Mouse (Mus musculus) adrenal gland, postnatal 10 days (tissue): ENCODE results near the gene Cacnb3. TPM values are rescaled to one million over a fixed set of nuclear protein-coding genes. Genes with fewer than 3 reads are reported as not detected.

Source experiments
- DNase-seq: peaks from one replicate; pipeline ENCODE4 v3.0.0; 2021; ENCODE audit warnings: mixed read lengths
- total RNA-seq, 2 experiments: library from RNA; stranded (reverse); gene quantifications; 2 replicates each; pipeline ENCODE4 v1.2.3; 2021

Gene Cacnb3
- total RNA-seq, 2 experiments from 2014 or later, result 12.6 to 18.8 TPM

GRCm38 (mm10) chr15:98609331-98610130, 21.1 kb upstream of the Cacnb3 start, which contains the start of gene Adcy6:
TSS of gene Adcy6 (minus strand) at chr15:98610076.
- peak; percentile 88 for DNase-seq

GRCm38 (mm10) chr15:98610131-98610633, 20.5 kb upstream of the Cacnb3 start:
- no peak for DNase-seq

GRCm38 (mm10) chr15:98612229-98612628, 18.4 kb upstream of the Cacnb3 start:
- no peak for DNase-seq

- DNase-seq, result peak; percentile 67
Measured at GRCm38 (mm10) chr15:98614551-98614950, 16.1 kb upstream of the Cacnb3 start.

GRCm38 (mm10) chr15:98614971-98615370, 15.7 kb upstream of the Cacnb3 start:
- DNase-seq, result no peak

GRCm38 (mm10) chr15:98615751-98616150, 14.9 kb upstream of the Cacnb3 start:
- no peak for DNase-seq

GRCm38 (mm10) chr15:98616362-98617175, 14.1 kb upstream of the Cacnb3 start:
- no peak for DNase-seq

- DNase-seq, result peak; percentile 86
Measured at GRCm38 (mm10) chr15:98617176-98617537, 13.5 kb upstream of the Cacnb3 start.

- no peak for DNase-seq
Measured at GRCm38 (mm10) chr15:98622199-98622598, 8.4 kb upstream of the Cacnb3 start.

GRCm38 (mm10) chr15:98622721-98623120, 7.9 kb upstream of the Cacnb3 start:
- no peak for DNase-seq

- no peak for DNase-seq
Measured at GRCm38 (mm10) chr15:98623361-98623821, 7.2 kb upstream of the Cacnb3 start.

- DNase-seq, result no peak
Measured at GRCm38 (mm10) chr15:98626078-98626477, 4.6 kb upstream of the Cacnb3 start.

GRCm38 (mm10) chr15:98626487-98627212, 4.0 kb upstream of the Cacnb3 start:
- DNase-seq, result no peak

- no peak for DNase-seq
Measured at GRCm38 (mm10) chr15:98628589-98629254, 1.9 kb upstream of the Cacnb3 start.

GRCm38 (mm10) chr15:98629464-98629863, 1.2 kb upstream of the Cacnb3 start:
- DNase-seq, result no peak

- DNase-seq, result peak; percentile 83
Measured at GRCm38 (mm10) chr15:98631493-98631892, 853 bp downstream of the Cacnb3 start.

- DNase-seq, result peak; percentile 82
Measured at GRCm38 (mm10) chr15:98632107-98632744, 1.6 kb downstream of the Cacnb3 start.

- no peak for DNase-seq
Measured at GRCm38 (mm10) chr15:98632921-98633320, 2.3 kb downstream of the Cacnb3 start.

- DNase-seq, result no peak
Measured at GRCm38 (mm10) chr15:98633822-98634470, 3.3 kb downstream of the Cacnb3 start.

- peak; percentile 86 for DNase-seq
Measured at GRCm38 (mm10) chr15:98634541-98635081, 4.0 kb downstream of the Cacnb3 start.
